Mouse (Mus musculus) erythroblast, embryonic 14.5 days (primary cell): ENCODE results near the gene Fam104a. TPM values are rescaled to one million over a fixed set of nuclear protein-coding genes. Genes with fewer than 3 reads are reported as not detected.
"Not testable (repeated sequence)": the region's sequence is repeated elsewhere in the genome, so short reads cannot be mapped to it uniquely, and the experiment has no call there.

Experiments
- H3K27me3 ChIP-seq: 2 replicates; pipeline ENCODE4 v1.6.1; 2012; ENCODE audit warnings: inconsistent platforms; ENCODE audit not compliant: control insufficient read depth
- H3K36me3 ChIP-seq: 2 replicates; pipeline ENCODE4 v1.6.1; 2012; ENCODE audit warnings: mild to moderate bottlenecking, inconsistent platforms; ENCODE audit not compliant: control insufficient read depth
- H3K4me1 ChIP-seq: 2 replicates; pipeline ENCODE4 v1.6.1; 2012; ENCODE audit warnings: inconsistent platforms; ENCODE audit not compliant: control insufficient read depth
- H3K4me3 ChIP-seq: replicated peaks from 2 replicates; pipeline ENCODE3; 2012; ENCODE audit warnings: moderate library complexity, mild to moderate bottlenecking, inconsistent platforms
- H3K9me3 ChIP-seq: 2 replicates; pipeline ENCODE4 v1.6.1; 2012; ENCODE audit warnings: low read length, inconsistent platforms, mixed read lengths; ENCODE audit not compliant: control insufficient read depth
- GATA1 ChIP-seq: IDR thresholded peaks from 2 replicates; pipeline ENCODE4 v1.6.1; 2012; ENCODE audit warnings: low read length, inconsistent platforms, mixed read lengths
- TAL1 ChIP-seq: IDR thresholded peaks from 3 replicates; pipeline ENCODE4 v1.6.1; 2012; ENCODE audit warnings: low read length, inconsistent platforms, mixed read lengths
- polyA plus RNA-seq: library from polyadenylated mRNA; stranded (reverse); fragments of >175 nt; gene quantifications from 2 replicates; pipeline ENCODE4 v1.2.3, GENCODE M21; 2012

Gene Fam104a
- polyA plus RNA-seq, 1 experiment = 53.9 TPM

DNA sequence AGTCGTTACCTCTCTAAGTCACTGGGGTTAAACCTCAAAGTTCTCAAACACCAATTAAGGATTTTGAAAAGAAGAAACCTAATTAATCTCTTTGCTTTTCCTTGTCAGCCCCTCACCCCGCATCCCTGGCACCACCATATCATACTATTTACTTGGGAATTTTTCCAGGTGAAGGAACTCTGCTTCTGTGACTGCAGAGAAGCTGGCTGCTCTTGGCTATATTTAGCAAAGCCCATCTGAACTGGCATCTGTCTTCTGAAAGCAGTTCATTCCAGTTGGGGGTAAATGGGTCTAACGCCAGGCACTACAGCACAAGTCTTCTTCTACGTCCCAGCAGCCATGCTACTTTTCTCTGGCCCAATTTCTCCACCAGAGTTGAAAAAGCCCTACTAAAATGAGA is 10.3 kb downstream of the Fam104a start:
- H3K9me3 ChIP-seq = no peaks in the 10 kb centered on the region
- peaks cover 98% of the 10 kb centered on the region for H3K36me3 ChIP-seq
- TF ChIP-seq TAL1 (no peak), GATA1 (no peak)

DNA sequence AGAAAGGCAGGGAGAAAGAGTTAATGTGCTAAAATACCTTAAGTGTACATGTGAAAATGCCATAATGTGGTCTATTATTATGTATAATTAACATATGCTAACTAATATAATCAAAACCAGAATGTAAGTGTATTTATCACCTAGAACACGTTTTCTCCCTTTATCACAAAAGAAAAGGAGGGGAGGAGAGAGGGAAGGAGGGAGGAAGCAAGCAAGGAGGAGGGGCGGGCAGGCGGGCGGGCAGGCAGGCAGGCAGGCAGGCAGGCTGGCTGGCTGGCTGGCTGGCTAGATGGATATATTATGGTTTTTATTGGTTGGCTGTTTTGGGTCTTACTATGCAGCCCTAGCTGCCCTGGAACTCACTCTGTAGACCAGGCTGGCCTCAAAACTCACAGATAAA is 14.2 kb downstream of the Fam104a start:
- Histone ChIP-seq H3K9me3 (no peaks in the 10 kb centered on the region), H3K36me3 (peaks cover 96% of the 10 kb centered on the region), H3K4me3 (no peak overlapping the region), H3K27me3 (no peaks in the 10 kb centered on the region), H3K4me1 (peaks cover 73% of the 10 kb centered on the region)
- TF ChIP-seq GATA1 (no peak), TAL1 (no peak)

More for the DNA sequence above, 10.3 kb downstream of the Fam104a start:
- Histone ChIP-seq H3K4me3 (no peak overlapping the region), H3K4me1 (peaks cover 63% of the 10 kb centered on the region), H3K27me3 (no peaks in the 10 kb centered on the region)

GRCm38 (mm10) chr11:113668857-113669256 is 15.1 kb downstream of the Fam104a start:
- Histone ChIP-seq H3K36me3 (peaks cover 96% of the 10 kb centered on the region), H3K4me1 (peaks cover 72% of the 10 kb centered on the region), H3K9me3 (no peaks in the 10 kb centered on the region)

DNA sequence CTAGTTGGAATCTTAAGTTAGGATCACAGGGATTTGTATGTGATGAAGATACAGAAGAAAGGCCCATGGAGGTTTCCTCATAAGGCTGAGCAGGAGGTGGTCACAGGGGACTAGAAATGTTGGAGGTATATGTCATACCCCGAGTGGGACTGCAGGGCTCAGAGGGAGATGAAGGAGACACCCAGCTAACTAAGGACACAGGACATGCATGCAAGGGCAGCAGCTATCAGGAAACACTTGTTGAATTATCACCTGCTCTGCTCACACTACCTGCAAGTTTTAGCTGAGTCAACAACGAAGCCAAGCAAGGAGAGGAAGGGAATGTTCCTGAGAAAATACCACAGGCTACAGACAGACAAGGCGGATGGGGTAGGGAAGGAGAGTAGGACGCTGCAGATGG is 16.3 kb downstream of the Fam104a start:
- TF ChIP-seq TAL1 = no peak
- TF ChIP-seq GATA1 = no peak
- H3K9me3 ChIP-seq = no peaks in the 10 kb centered on the region
- peaks cover 66% of the 10 kb centered on the region for H3K4me1 ChIP-seq
- H3K27me3 ChIP-seq = no peaks in the 10 kb centered on the region
- no peak overlapping the region for H3K4me3 ChIP-seq
- peaks cover 96% of the 10 kb centered on the region for H3K36me3 ChIP-seq

More at GRCm38 (mm10) chr11:113668857-113669256, 15.1 kb downstream of the Fam104a start:
- Histone ChIP-seq H3K27me3 (no peaks in the 10 kb centered on the region), H3K4me3 (no peak overlapping the region)
- TF ChIP-seq TAL1 = no peak
- TF ChIP-seq GATA1 = no peak

DNA sequence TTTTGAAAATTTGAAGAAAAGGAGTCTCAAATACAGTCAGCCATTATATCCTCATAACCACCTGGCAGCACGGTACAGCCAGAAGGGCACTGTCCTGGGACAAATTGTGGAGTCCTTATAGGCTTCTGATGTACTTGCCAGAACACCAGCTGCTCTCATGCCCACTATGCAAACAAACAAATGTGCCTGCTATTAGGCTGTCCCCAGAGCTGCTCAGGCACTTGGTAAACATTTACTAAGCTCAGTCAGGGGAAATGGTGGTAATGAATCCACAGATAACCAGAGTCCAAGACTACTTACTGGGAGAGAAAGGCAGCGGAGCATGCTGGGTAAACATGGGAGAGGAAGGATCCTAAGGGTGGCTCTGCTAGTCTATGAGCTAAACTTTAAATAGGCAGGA is 16.8 kb downstream of the Fam104a start:
- H3K4me1 ChIP-seq = peaks cover 62% of the 10 kb centered on the region
- peaks cover 96% of the 10 kb centered on the region for H3K36me3 ChIP-seq
- TF ChIP-seq GATA1 = no peak
- no peak for TF ChIP-seq TAL1
- H3K27me3 ChIP-seq = no peaks in the 10 kb centered on the region
- no peaks in the 10 kb centered on the region for H3K9me3 ChIP-seq
- peak overlapping the region; percentile 43 for H3K4me3 ChIP-seq

DNA sequence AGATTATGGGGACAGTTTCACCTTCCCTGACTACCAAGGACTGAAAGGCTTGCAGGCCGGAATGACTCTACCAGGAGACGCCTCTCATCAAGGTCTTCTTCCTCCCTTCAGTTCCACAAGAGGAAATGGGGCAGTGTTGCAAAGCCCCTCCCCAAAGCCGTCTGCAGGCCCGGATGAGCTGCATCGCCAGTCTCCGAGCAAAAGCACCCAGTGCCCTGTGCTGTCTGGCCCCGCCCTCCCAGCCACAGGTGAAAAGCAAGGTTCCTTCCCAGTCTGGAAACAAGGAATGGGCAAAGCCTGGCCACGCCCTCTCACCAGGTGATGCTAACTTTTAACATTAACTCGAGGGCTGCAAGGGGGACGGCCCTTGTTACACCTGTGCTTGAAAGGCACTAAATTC is 17.3 kb downstream of the Fam104a start:
- Histone ChIP-seq H3K4me1 (peaks cover 59% of the 10 kb centered on the region), H3K4me3 (peak overlapping the region; percentile 43), H3K36me3 (peaks cover 96% of the 10 kb centered on the region), H3K27me3 (no peaks in the 10 kb centered on the region), H3K9me3 (no peaks in the 10 kb centered on the region)
- TF ChIP-seq GATA1 (no peak), TAL1 (no peak)

GRCm38 (mm10) chr11:113666205-113666604 is 17.8 kb downstream of the Fam104a start:
- no peaks in the 10 kb centered on the region for H3K9me3 ChIP-seq
- peaks cover 96% of the 10 kb centered on the region for H3K36me3 ChIP-seq
- H3K4me3 ChIP-seq = peak overlapping the region; percentile 43
- TF ChIP-seq GATA1 (peak; percentile 54), TAL1 (no peak)
- H3K4me1 ChIP-seq = peaks cover 55% of the 10 kb centered on the region
- H3K27me3 ChIP-seq = no peaks in the 10 kb centered on the region

- H3K36me3 ChIP-seq = peaks cover 97% of the 10 kb centered on the region
These were observed 19.7 kb downstream of the Fam104a start for GRCm38 (mm10) chr11:113664279-113664678.

DNA sequence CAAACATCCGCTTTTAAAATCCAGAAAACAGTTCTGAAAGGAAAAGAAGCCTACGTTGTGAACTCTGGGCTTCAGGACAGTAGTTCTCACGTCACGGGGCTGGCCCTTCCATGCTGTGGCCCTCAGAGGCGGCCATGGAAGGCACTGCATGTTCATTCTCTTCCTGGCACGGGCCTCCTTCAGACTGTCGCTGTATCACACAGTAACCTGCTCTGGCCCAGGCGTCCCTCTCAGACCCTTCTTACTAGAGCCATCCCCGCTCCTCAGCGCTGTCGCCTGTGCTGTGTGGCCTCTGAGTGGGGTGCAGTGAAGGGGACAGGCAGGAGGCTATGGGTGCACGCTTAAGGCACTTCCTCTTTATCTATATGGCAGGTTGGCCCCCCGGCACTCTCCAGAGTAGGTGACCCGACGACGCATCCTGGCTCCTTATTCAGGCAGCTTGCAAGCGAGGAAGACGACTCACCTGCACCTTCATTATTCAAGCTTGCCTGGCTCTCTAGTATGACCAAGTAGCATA is 22.1 kb downstream of the Fam104a start:
- Histone ChIP-seq H3K4me3 (no peak overlapping the region), H3K36me3 (peaks cover 97% of the 10 kb centered on the region), H3K27me3 (no peaks in the 10 kb centered on the region), H3K9me3 (no peaks in the 10 kb centered on the region), H3K4me1 (peaks cover 16% of the 10 kb centered on the region)
- TF ChIP-seq GATA1 (no peak), TAL1 (no peak)

More at GRCm38 (mm10) chr11:113664279-113664678, 19.7 kb downstream of the Fam104a start:
- Histone ChIP-seq H3K27me3 (no peaks in the 10 kb centered on the region), H3K4me3 (no peak overlapping the region), H3K4me1 (peaks cover 40% of the 10 kb centered on the region), H3K9me3 (no peaks in the 10 kb centered on the region)
- no peak for TF ChIP-seq GATA1
- TF ChIP-seq TAL1 = no peak

GRCm38 (mm10) chr11:113660940-113661339 is 23.0 kb downstream of the Fam104a start:
- Histone ChIP-seq H3K4me1 (peaks cover 9% of the 10 kb centered on the region), H3K4me3 (no peak overlapping the region), H3K36me3 (peaks cover 98% of the 10 kb centered on the region), H3K27me3 (no peaks in the 10 kb centered on the region), H3K9me3 (no peaks in the 10 kb centered on the region)
- TF ChIP-seq GATA1 = no peak
- no peak for TF ChIP-seq TAL1

GRCm38 (mm10) chr11:113660213-113660612 is 23.7 kb downstream of the Fam104a start:
- H3K4me1 ChIP-seq, H3K9me3 ChIP-seq, H3K27me3 ChIP-seq, H3K4me3 ChIP-seq: not testable (repeated sequence)
- H3K36me3 ChIP-seq = peaks cover 100% of the 10 kb centered on the region
